Mouse (Mus musculus): ENCODE data around the gene Rom1.

Gene Rom1

GRCm38 (mm10) chr19:8942276-8942964 lies 13.3 kb upstream of the Rom1 start:
- DNase-seq (ENCODE audit: low read depth): peak; percentile 85

- DNase-seq (ENCODE audit: low read depth): peak; percentile 98
These were observed 12.5 kb upstream of the Rom1 start, which contains the start of gene Mta2 for GRCm38 (mm10) chr19:8941515-8942217. TSS of gene Mta2 (plus strand) at chr19:8941875.

- no peak for DNase-seq (ENCODE audit: low read depth)
These were observed 12.0 kb upstream of the Rom1 start for GRCm38 (mm10) chr19:8941136-8941514.

- DNase-seq (ENCODE audit: low read depth): no peak
These were observed 11.5 kb upstream of the Rom1 start for GRCm38 (mm10) chr19:8940526-8941133.

GRCm38 (mm10) chr19:8936736-8937135 lies 7.6 kb upstream of the Rom1 start:
- DNase-seq (ENCODE audit: low read depth): no peak

DNA sequence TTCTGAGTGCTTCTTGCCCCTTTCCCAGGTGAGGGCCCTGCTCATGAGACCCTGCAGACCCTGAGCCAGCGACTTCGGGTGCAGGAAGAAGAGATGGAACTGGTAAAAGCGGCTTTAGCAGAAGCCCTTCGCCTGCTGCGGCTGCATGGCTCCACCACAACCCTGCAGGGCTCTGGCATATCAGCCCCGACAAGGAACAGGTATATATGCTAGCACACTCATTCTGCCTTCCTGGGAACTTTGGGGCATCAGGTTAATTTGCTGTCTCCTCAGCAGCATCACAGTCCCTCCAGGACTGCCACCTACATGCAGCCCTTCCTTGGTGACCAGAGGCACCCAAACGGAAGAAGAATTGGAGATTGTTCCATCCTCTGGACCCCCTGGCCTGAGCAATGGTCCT lies 1.6 kb upstream of the Rom1 start:
- no peak for DNase-seq (ENCODE audit: low read depth)

DNA sequence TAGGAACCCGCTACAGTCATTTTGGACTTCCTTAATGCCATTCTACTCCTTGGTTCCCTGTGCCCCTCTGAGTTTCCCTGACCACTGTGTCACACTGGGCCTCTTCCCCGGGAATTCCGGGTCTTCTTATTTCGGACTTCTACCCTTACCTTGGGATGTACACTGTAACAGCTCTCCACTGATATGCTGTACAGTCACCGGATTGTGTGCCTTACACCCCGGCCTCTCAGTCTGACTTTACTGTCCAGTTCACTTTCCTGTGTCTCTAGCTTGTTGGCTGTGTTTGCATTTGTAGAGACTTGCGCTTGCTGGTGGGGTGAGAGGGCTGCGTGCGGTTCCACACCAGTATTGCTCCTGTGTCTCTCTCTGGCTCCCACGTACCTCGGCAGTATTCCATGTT lies 961 bp upstream of the Rom1 start:
- no peak for DNase-seq (ENCODE audit: low read depth)

DNA sequence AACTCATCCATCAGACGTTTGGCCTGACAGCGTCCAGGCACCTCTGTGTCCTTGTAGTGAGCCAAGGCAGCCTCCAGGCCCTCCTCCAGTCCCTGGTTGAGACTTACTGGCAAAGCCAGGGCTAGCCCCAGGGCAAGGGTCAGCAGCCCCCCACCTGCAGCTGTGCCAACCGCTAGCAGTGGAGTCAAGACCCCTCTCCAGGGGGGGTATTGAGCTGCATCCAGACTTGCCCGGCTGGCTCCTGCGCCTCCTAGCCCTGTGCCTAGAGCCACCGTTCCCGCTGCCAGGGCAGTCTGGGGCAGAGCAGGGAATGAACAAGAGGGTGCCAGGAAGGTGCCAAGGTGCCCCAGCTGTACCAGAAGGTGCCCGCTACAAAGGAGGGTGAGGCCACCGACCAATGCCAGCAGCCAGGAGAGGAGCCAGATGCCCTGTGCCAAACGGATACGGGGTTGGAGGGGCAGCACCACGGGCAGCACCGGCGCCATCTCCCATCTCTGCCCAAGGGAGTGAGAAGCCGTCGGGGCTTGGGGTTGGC lies 400 bp downstream of the Rom1 start:
- DNase-seq (ENCODE audit: low read depth): no peak

GRCm38 (mm10) chr19:8927891-8928525 lies 1.1 kb downstream of the Rom1 start:
- no peak for DNase-seq (ENCODE audit: low read depth)

GRCm38 (mm10) chr19:8926766-8927165 lies 2.4 kb downstream of the Rom1 start:
- peak; percentile 63 for DNase-seq (ENCODE audit: low read depth)

DNA sequence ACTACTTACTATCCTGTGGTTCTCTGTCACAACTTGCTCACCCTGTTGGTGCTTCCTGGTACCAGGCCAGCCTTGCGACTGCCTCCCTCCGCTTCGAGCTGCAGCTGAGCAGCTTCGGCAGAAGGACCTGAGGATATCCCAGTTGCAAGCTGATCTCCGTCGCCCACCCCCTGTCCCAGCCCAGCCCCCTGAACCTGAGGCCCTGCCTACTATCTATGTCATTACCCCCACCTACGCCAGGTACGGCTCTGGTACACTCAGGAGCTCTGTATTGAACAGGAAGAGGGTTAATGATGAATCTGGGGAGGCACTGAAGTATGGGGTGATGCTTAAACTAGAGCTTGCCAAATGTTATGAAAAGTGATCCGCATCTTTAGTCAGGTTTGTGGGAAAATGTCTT lies 7.4 kb downstream of the Rom1 start:
- DNase-seq (ENCODE audit: low read depth): peak; percentile 53

GRCm38 (mm10) chr19:8920836-8921291 lies 8.3 kb downstream of the Rom1 start:
- peak; percentile 85 for DNase-seq (ENCODE audit: low read depth)

GRCm38 (mm10) chr19:8920073-8920736 lies 9.0 kb downstream of the Rom1 start, which contains the start of gene B3gat3:
TSS of gene B3gat3 (plus strand) at chr19:8920374.
- DNase-seq (ENCODE audit: low read depth): peak; percentile 91

DNA sequence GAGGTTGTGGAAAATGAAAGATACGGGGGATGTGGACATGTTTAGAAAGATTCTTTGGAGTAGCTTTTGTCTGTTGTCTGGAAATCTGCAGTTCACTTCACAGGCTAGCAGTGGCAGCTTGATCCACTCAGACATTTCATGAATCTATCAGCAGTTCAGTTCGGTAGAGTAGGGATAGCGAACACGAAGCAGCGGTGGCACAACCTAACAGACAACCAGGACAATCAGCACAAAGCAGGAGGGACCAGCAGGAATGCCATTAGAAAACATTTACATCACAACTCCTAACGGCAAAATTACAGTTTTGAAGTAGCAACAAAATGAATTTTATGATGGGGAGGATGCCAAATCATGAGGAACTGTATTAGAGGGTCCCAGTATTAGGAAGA lies 9.5 kb downstream of the Rom1 start:
- DNase-seq (ENCODE audit: low read depth): no peak

GRCm38 (mm10) chr19:8919000-8919399 lies 10.2 kb downstream of the Rom1 start:
- peak; percentile 83 for DNase-seq (ENCODE audit: low read depth)

DNA sequence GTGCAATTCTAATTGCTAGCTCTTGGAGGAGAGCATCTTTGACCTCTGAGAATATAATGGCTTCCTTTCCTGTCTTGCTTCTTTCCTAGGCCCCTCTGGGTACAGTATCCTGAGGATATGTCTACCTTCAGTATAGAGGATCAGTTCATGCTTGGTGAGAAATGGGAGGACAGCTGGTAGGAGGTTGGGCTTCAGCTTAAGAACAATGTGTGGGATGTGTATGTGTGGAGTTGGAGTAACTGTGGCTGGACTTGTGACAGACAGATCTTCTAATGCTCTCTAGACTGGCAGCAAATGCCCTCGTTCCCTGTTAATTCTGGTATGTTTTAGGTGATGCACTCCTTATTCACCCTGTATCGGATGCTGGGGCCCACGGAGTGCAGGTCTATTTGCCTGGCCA lies 14.9 kb downstream of the Rom1 start:
- DNase-seq (ENCODE audit: low read depth): no peak

DNA sequence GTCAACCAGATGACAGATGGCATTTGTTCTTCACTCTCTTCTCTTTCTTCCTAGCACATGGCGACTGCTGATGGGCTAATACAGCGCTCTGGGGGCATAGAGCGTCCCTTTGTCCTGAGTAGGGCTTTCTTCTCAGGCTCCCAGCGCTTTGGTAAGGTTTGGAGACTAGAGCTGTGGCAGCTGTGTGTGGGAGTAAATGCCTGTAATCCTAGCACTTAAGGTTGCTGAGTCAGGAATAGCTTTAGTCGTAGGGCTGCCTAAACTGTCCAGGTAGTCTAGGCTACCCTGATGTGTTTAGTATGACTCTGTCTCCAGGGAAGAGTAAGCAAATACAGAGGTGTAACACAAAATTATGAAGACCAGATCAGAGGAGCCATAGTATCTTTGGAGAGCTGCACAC lies 17.3 kb downstream of the Rom1 start:
- DNase-seq (ENCODE audit: low read depth): no peak

- no peak for DNase-seq (ENCODE audit: low read depth)
These were observed 20.6 kb downstream of the Rom1 start for GRCm38 (mm10) chr19:8908531-8908930.

- no peak for DNase-seq (ENCODE audit: low read depth)
These were observed 25.7 kb downstream of the Rom1 start for GRCm38 (mm10) chr19:8903412-8903811.

DNA sequence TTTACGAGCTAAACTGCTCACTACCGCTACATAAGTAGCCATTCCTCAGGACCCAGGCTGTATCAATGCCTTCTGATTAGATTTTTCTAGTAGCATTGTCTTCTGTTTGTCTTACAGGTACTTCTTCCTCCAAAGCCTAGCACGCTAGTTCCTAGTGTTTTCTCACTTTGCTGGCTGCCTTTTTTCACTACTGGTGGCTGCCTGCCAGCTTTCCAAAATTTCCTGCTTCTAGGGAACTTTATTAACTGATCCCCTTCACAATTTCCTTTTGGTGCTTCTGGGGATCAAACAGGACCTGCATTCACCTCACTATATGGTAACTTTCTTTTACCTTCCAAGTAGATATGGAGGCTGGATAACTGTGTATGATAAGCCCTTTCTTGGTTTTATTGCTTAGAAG lies 30.1 kb downstream of the Rom1 start:
- no peak for DNase-seq (ENCODE audit: low read depth)

GRCm38 (mm10) chr19:8898576-8898975 lies 30.6 kb downstream of the Rom1 start:
- DNase-seq (ENCODE audit: low read depth): peak; percentile 61

Measured in induced T-regulatory cell, adult 2 months (primary cell).